Mouse (Mus musculus) liver, embryonic 15.5 days (tissue): Measurements from ENCODE around the gene Usp43. TPM values are rescaled to one million over a fixed set of nuclear protein-coding genes. Genes with fewer than 3 reads are reported as not detected.

Source experiments
- ATAC-seq: fragments of 200-750 bp; cut with Nextera tagmentation; 2 replicates; pipeline ENCODE4 v1.8.0; 2017; ENCODE audit warnings: moderate number of reproducible peaks, mild to moderate bottlenecking, moderate library complexity; ENCODE audit not compliant: insufficient read depth
- H3K27ac ChIP-seq: fragments of 300-500 bp; sonication (generic); replicated peaks from 2 replicates; pipeline ENCODE4 v1.5.1; 2015; ENCODE audit warnings: mild to moderate bottlenecking, inconsistent platforms
- H3K27me3 ChIP-seq: fragments of 300-500 bp; sonication (generic); 2 replicates; pipeline ENCODE4 v1.6.1; 2015; ENCODE audit warnings: mild to moderate bottlenecking, inconsistent platforms
- H3K36me3 ChIP-seq: fragments of 300-500 bp; sonication (generic); replicated peaks from 2 replicates; pipeline ENCODE4 v1.6.1; 2015; ENCODE audit warnings: moderate library complexity, mild to moderate bottlenecking, inconsistent platforms
- H3K4me1 ChIP-seq: fragments of 300-500 bp; sonication (generic); replicated peaks from 2 replicates; pipeline ENCODE4 v1.6.1; 2015; ENCODE audit warnings: inconsistent platforms
- H3K4me2 ChIP-seq: fragments of 300-500 bp; sonication (generic); 2 replicates; pipeline ENCODE4 v1.6.1; 2015; ENCODE audit warnings: moderate library complexity, mild to moderate bottlenecking, inconsistent platforms
- H3K4me3 ChIP-seq: fragments of 300-500 bp; sonication (generic); replicated peaks from 2 replicates; pipeline ENCODE4 v1.5.1; 2015; ENCODE audit warnings: mild to moderate bottlenecking, inconsistent platforms
- H3K9ac ChIP-seq: fragments of 300-500 bp; sonication (generic); 2 replicates; pipeline ENCODE4 v1.6.1; 2015; ENCODE audit warnings: moderate library complexity, mild to moderate bottlenecking, inconsistent platforms
- H3K9me3 ChIP-seq: fragments of 300-500 bp; sonication (generic); replicated peaks from 2 replicates; pipeline ENCODE4 v1.6.1; 2016; ENCODE audit warnings: inconsistent platforms
- WGBS: fragments of 180-500 bp; shearing (Covaris S2); methylation state at CpG from one replicate; pipeline ENCODE4 v1.1.7; 2015; ENCODE audit warnings: mixed read lengths; ENCODE audit not compliant: insufficient replicate concordance; 5-methylcytosine and 5-hydroxymethylcytosine counted together
- polyA plus RNA-seq: library from polyadenylated mRNA; unstranded; fragments of >200 nt; fragmentation: Nextera tagmentation; extraction: Ambion mirVana; gene quantifications from 2 replicates; pipeline ENCODE4 v1.2.1, GENCODE M21; 2015

Usp43 gene
- polyA plus RNA-seq, 1 experiment from 2014 or later, result not detected

GRCm38 (mm10) chr11:67926348-67927055 is 4.5 kb upstream of the Usp43 start:
- 24% methylated on average over 12 of the region's 15 CpGs for WGBS

GRCm38 (mm10) chr11:67925000-67925399 is 3.0 kb upstream of the Usp43 start:
- 69% methylated on average over 13 of the region's 13 CpGs for WGBS
- H3K36me3 ChIP-seq, result no peaks in the 10 kb centered on the region

More at GRCm38 (mm10) chr11:67926348-67927055, 4.5 kb upstream of the Usp43 start:
- Histone ChIP-seq H3K4me2 (no peak overlapping the region), H3K4me3 (no peak overlapping the region), H3K27ac (no peak overlapping the region), H3K9me3 (no peaks in the 10 kb centered on the region), H3K9ac (no peak overlapping the region), H3K27me3 (peaks cover 15% of the 10 kb centered on the region), H3K36me3 (no peaks in the 10 kb centered on the region), H3K4me1 (peaks cover 12% of the 10 kb centered on the region)
- ATAC-seq, result no peak

GRCm38 (mm10) chr11:67923720-67924119 is 1.8 kb upstream of the Usp43 start:
- Histone ChIP-seq H3K9me3 (no peaks in the 10 kb centered on the region), H3K4me3 (no peak overlapping the region), H3K9ac (no peak overlapping the region), H3K36me3 (no peaks in the 10 kb centered on the region), H3K27ac (no peak overlapping the region), H3K4me1 (peaks cover 14% of the 10 kb centered on the region), H3K4me2 (no peak overlapping the region), H3K27me3 (peaks cover 43% of the 10 kb centered on the region)
- ATAC-seq, result no peak
- WGBS, result 67% methylated on average over 5 of the region's 5 CpGs

More at GRCm38 (mm10) chr11:67925000-67925399, 3.0 kb upstream of the Usp43 start:
- Histone ChIP-seq H3K27me3 (peaks cover 30% of the 10 kb centered on the region), H3K27ac (no peak overlapping the region), H3K4me1 (peaks cover 14% of the 10 kb centered on the region), H3K9me3 (no peaks in the 10 kb centered on the region), H3K4me3 (no peak overlapping the region), H3K9ac (no peak overlapping the region), H3K4me2 (no peak overlapping the region)
- no peak for ATAC-seq

DNA sequence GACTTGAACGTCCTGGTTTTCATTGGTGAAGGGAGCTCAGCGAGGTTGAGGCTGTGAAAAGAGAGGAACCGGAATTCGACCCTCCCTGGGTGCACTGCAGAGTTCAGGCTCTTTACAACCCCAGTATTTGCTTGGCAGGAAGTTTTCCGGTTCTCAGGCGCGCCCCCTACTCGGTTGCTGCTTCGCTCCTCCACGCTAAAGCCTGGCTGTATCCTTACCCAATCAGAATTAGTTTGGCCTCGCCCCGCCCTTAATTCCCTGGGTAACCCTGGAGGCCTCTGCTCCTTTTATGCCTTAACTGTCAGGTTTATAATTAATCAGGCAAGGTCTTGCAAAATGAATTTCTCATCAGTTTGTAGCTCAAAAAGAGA is 787 bp upstream of the Usp43 start:
- Histone ChIP-seq H3K27ac (no peak overlapping the region), H3K4me1 (peaks cover 14% of the 10 kb centered on the region), H3K36me3 (no peaks in the 10 kb centered on the region), H3K9ac (no peak overlapping the region), H3K4me3 (peak overlapping the region; percentile 50), H3K4me2 (peak overlapping the region; percentile 77), H3K27me3 (peaks cover 47% of the 10 kb centered on the region), H3K9me3 (no peaks in the 10 kb centered on the region)
- no peak for ATAC-seq
- WGBS, result under 1% methylated on average over 12 of the region's 12 CpGs

GRCm38 (mm10) chr11:67921091-67921826 is 694 bp downstream of the Usp43 start:
- WGBS, result 2% methylated on average over 47 of the region's 47 CpGs
- H3K4me1 ChIP-seq, result peaks cover 14% of the 10 kb centered on the region
- H3K9me3 ChIP-seq, result no peaks in the 10 kb centered on the region
- no peak for ATAC-seq
- peak overlapping the region; percentile 77 for H3K4me2 ChIP-seq
- peak overlapping the region; percentile 50 for H3K4me3 ChIP-seq
- H3K27ac ChIP-seq, result no peak overlapping the region
- no peak overlapping the region for H3K9ac ChIP-seq
- H3K36me3 ChIP-seq, result no peaks in the 10 kb centered on the region
- H3K27me3 ChIP-seq, result peaks cover 47% of the 10 kb centered on the region

- H3K9ac ChIP-seq, result no peak overlapping the region
- H3K4me3 ChIP-seq, result no peak overlapping the region
- H3K4me2 ChIP-seq, result no peak overlapping the region
- H3K27ac ChIP-seq, result no peak overlapping the region
- H3K27me3 ChIP-seq, result peaks cover 47% of the 10 kb centered on the region
- H3K36me3 ChIP-seq, result no peaks in the 10 kb centered on the region
- WGBS, result 11% methylated on average over 9 of the region's 9 CpGs
- ATAC-seq, result no peak
- H3K9me3 ChIP-seq, result no peaks in the 10 kb centered on the region
- peaks cover 14% of the 10 kb centered on the region for H3K4me1 ChIP-seq
Measured at GRCm38 (mm10) chr11:67920226-67920960, 1.6 kb downstream of the Usp43 start.

DNA sequence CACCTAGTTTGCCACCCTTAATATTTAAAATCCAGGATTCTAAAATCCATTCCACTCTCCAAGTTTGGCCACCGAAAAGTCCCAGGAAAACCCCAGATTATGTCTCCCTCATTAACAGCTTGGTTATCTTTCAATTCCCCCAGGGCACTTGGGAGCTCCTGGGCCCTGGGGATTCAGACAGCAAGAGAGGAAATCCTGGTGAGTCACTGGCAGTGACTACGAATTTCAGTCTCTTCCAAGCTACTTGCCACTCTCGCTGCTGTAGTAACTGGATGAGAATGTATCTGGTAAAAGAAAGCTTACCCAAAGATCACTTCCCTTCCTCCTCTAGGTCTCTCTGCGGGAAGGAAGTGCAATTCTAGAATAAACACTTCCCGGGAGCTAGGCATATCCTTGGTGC is 2.4 kb downstream of the Usp43 start:
- Histone ChIP-seq H3K36me3 (no peaks in the 10 kb centered on the region), H3K9ac (no peak overlapping the region), H3K27ac (no peak overlapping the region), H3K9me3 (no peaks in the 10 kb centered on the region), H3K4me2 (no peak overlapping the region), H3K4me3 (no peak overlapping the region), H3K4me1 (peaks cover 14% of the 10 kb centered on the region), H3K27me3 (peaks cover 47% of the 10 kb centered on the region)
- WGBS, result 29% methylated on average over 5 of the region's 5 CpGs
- no peak for ATAC-seq

DNA sequence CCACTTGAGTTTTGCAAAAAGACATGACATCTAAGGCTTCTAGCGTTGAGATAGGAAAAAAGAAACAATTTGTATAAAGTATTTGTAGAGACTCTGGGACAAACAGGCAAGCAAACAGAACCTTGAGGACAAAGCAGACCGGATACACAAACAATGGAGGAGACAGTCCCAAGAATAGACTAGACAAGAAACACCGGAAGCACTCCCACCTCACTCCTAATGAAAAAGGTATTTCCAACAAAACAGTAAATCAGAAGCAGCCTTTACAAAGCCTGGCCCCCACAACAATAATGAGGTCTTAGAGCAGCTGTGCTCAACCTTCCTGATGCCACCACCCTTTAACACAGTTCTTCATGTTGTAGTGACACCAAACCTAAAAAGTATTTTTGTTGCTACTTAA is 4.8 kb downstream of the Usp43 start:
- peaks cover 38% of the 10 kb centered on the region for H3K27me3 ChIP-seq
- H3K9me3 ChIP-seq, result no peaks in the 10 kb centered on the region
- no peaks in the 10 kb centered on the region for H3K36me3 ChIP-seq
- no peak overlapping the region for H3K4me2 ChIP-seq
- ATAC-seq, result no peak
- 54% methylated on average over 3 of the region's 3 CpGs for WGBS
- no peak overlapping the region for H3K27ac ChIP-seq
- peaks cover 9% of the 10 kb centered on the region for H3K4me1 ChIP-seq
- H3K9ac ChIP-seq, result no peak overlapping the region
- H3K4me3 ChIP-seq, result no peak overlapping the region

- no peak overlapping the region for H3K9ac ChIP-seq
- WGBS, result 67% methylated on average over 5 of the region's 5 CpGs
- no peak for ATAC-seq
Measured at GRCm38 (mm10) chr11:67911074-67911473, 10.9 kb downstream of the Usp43 start.

GRCm38 (mm10) chr11:67903756-67904155 is 18.2 kb downstream of the Usp43 start:
- WGBS, result 63% methylated on average over 4 of the region's 4 CpGs
- no peak overlapping the region for H3K4me3 ChIP-seq
- H3K27me3 ChIP-seq, result no peaks in the 10 kb centered on the region
- H3K9me3 ChIP-seq, result no peaks in the 10 kb centered on the region
- no peak overlapping the region for H3K4me2 ChIP-seq
- no peak for ATAC-seq
- H3K4me1 ChIP-seq, result no peaks in the 10 kb centered on the region
- H3K9ac ChIP-seq, result no peak overlapping the region
- H3K36me3 ChIP-seq, result no peaks in the 10 kb centered on the region
- no peak overlapping the region for H3K27ac ChIP-seq

More at GRCm38 (mm10) chr11:67911074-67911473, 10.9 kb downstream of the Usp43 start:
- Histone ChIP-seq H3K4me1 (no peaks in the 10 kb centered on the region), H3K27ac (no peak overlapping the region), H3K36me3 (no peaks in the 10 kb centered on the region), H3K27me3 (no peaks in the 10 kb centered on the region), H3K4me3 (no peak overlapping the region), H3K9me3 (no peaks in the 10 kb centered on the region), H3K4me2 (no peak overlapping the region)

GRCm38 (mm10) chr11:67897064-67897560 is 24.8 kb downstream of the Usp43 start:
- Histone ChIP-seq H3K36me3 (no peaks in the 10 kb centered on the region), H3K9me3 (no peaks in the 10 kb centered on the region), H3K4me1 (no peaks in the 10 kb centered on the region), H3K9ac (no peak overlapping the region), H3K27ac (no peak overlapping the region), H3K4me3 (no peak overlapping the region), H3K27me3 (no peaks in the 10 kb centered on the region), H3K4me2 (no peak overlapping the region)
- no peak for ATAC-seq
- WGBS, result 43% methylated on average over 8 of the region's 8 CpGs
